Comparison of ENCODE assay signal across 31 mouse cellular contexts in the genomic region with DNA sequence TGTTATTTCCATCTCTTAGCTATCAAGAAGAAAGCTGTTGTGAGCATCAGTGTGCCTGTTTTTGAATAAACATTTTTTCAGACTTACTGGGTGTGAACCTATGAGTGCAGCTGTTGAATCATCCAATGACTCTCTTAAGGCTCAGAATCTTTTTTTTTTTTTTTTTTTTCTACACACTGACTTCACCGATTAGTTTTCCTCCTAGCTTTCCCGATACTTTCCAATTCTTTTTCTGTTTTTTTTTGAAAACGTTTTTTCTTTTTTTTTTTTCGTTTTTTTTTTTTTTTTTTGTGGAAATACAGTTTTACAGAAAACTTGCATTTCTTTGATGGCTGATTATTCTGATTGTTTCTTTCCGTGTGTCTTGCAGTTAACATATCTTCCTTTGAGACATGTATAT.
"Had no signal": no experiment of that assay in that cellular context is flagged by ENCODE, and none has a peak within 500 bp of the region (broad histone marks: within the 10 kb centered on the region; RNA-seq: fewer than 3 reads in every experiment).

No protein-coding gene starts in this region.

- H3K4me2 ChIP-seq: heart, embryonic 11.5 days; heart, embryonic 12.5 days; heart, embryonic 13.5 days; heart, embryonic 15.5 days; hindbrain, embryonic 12.5 days; hindbrain, embryonic 13.5 days; hindbrain, embryonic 14.5 days; hindbrain, embryonic 15.5 days; intestine, embryonic 15.5 days; kidney, embryonic 15.5 days had no signal

- H3K4me1 ChIP-seq: heart, embryonic 10.5 days; heart, embryonic 12.5 days; heart, embryonic 13.5 days; heart, embryonic 15.5 days; hindbrain, embryonic 10.5 days; hindbrain, embryonic 12.5 days; hindbrain, embryonic 13.5 days; hindbrain, embryonic 15.5 days; intestine, embryonic 15.5 days; kidney, embryonic 15.5 days had no signal

- H3K36me3 ChIP-seq: hindbrain, embryonic 10.5 days; hindbrain, embryonic 12.5 days; hindbrain, embryonic 13.5 days; hindbrain, embryonic 15.5 days; intestine, embryonic 15.5 days had no signal

- H3K27me3 ChIP-seq: heart, embryonic 12.5 days; heart, embryonic 13.5 days; heart, embryonic 15.5 days; hindbrain, embryonic 12.5 days; hindbrain, embryonic 13.5 days; hindbrain, embryonic 15.5 days; intestine, embryonic 15.5 days; kidney, embryonic 15.5 days had no signal

- DNase-seq: heart, postnatal 10 days; heart, postnatal 14 days; heart, postnatal 36 days; heart, postnatal 4 days; kidney, adult 11 months; kidney, adult 18-20 months; kidney, adult 2 months; kidney, adult 8-10 months; kidney, adult 9 months; kidney, postnatal 10 days; kidney, postnatal 14 days; kidney, postnatal 25 days; kidney, postnatal 36 days; kidney, postnatal 4 days; layer of hippocampus, adult 9-11 months; layer of hippocampus, postnatal 36 days had no signal

- H3K4me3 ChIP-seq: heart, embryonic 10.5 days; heart, embryonic 12.5 days; heart, embryonic 13.5 days; heart, embryonic 15.5 days; hindbrain, embryonic 10.5 days; hindbrain, embryonic 12.5 days; hindbrain, embryonic 13.5 days; hindbrain, embryonic 15.5 days; intestine, embryonic 15.5 days; kidney, embryonic 15.5 days; layer of hippocampus, adult 2 months had no signal

- H3K27ac ChIP-seq: heart, embryonic 10.5 days; heart, embryonic 13.5 days; heart, embryonic 15.5 days; hindbrain, embryonic 10.5 days; hindbrain, embryonic 12.5 days; hindbrain, embryonic 13.5 days; hindbrain, embryonic 14.5 days; hindbrain, embryonic 15.5 days; hindbrain, postnatal 0 days; intestine, embryonic 15.5 days; kidney, embryonic 15.5 days; kidney, postnatal 0 days; layer of hippocampus, adult 2 months had no signal

- H3K9me3 ChIP-seq: heart, embryonic 10.5 days; heart, embryonic 12.5 days; heart, embryonic 13.5 days; heart, embryonic 15.5 days; hindbrain, embryonic 10.5 days; hindbrain, embryonic 12.5 days; hindbrain, embryonic 13.5 days; hindbrain, embryonic 15.5 days; intestine, embryonic 15.5 days; kidney, embryonic 15.5 days had no signal

- H3K9ac ChIP-seq: heart, embryonic 12.5 days; heart, embryonic 13.5 days; heart, embryonic 15.5 days; hindbrain, embryonic 12.5 days; hindbrain, embryonic 13.5 days; hindbrain, embryonic 14.5 days; hindbrain, embryonic 15.5 days; intestine, embryonic 15.5 days; kidney, embryonic 15.5 days had no signal
